Mouse (Mus musculus): Measurements from ENCODE around the gene Anp32e. TPM values are rescaled to one million over a fixed set of nuclear protein-coding genes. Genes with fewer than 3 reads are reported as not detected.
"Not testable (repeated sequence)": the region's sequence is repeated elsewhere in the genome, so short reads cannot be mapped to it uniquely, and the experiment has no call there.

The Anp32e gene
- polyA plus RNA-seq, 1 experiment from 2014 or later: 50.1 TPM

DNA sequence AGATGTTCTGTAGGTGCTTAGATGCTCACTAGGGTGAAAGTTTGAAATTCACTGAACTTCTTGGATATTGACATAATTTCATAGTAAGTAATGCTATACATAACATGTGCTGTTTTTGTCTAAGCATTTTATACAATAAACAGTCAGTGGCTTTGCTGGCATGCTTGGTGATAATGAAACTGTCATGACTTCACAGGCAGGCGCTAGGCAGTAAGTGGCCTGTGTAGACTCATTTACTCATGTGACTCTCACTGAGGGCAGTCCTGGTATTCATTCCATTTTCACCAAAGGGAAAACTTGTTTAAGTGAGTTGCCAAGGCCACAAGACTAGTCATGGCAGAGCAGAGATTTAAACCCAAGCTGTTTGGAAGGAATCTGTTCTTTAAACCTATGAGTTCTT is 40.2 kb downstream of the Anp32e start:
- WGBS: 85% methylated on average over 1 of the region's 1 CpGs
- ATAC-seq (ENCODE audit: low FRiP score, low TSS enrichment) (no peak), DNase-seq (no peak)

GRCm38 (mm10) chr3:95970661-95971060 is 41.6 kb downstream of the Anp32e start:
- peaks cover 16% of the 10 kb centered on the region for H3K4me1 ChIP-seq (ENCODE audit: control insufficient read depth, insufficient read depth, low read length)
- not testable (repeated sequence) for H3K27ac ChIP-seq (replicated peaks; ENCODE audit: low read depth, low read length); H3K9ac ChIP-seq (replicated peaks; ENCODE audit: low read length); H3K27me3 ChIP-seq (ENCODE audit: control insufficient read depth, insufficient read depth, low read length); H3K36me3 ChIP-seq (ENCODE audit: control insufficient read depth, insufficient read depth, low read length); ATAC-seq (ENCODE audit: low FRiP score, low TSS enrichment); H3K4me2 ChIP-seq (ENCODE audit: low read length); DNase-seq; H3K4me3 ChIP-seq (replicated peaks; ENCODE audit: low read depth, low read length); H3K9me3 ChIP-seq (ENCODE audit: control insufficient read depth, low read length)
- 56% methylated on average over 5 of the region's 7 CpGs for WGBS

More for the DNA sequence above, 40.2 kb downstream of the Anp32e start:
- no peak overlapping the region for H3K27ac ChIP-seq (replicated peaks; ENCODE audit: low read depth, low read length)
- no peaks in the 10 kb centered on the region for H3K36me3 ChIP-seq (ENCODE audit: control insufficient read depth, insufficient read depth, low read length)
- no peak overlapping the region for H3K4me2 ChIP-seq (ENCODE audit: low read length)
- H3K27me3 ChIP-seq (ENCODE audit: control insufficient read depth, insufficient read depth, low read length): no peaks in the 10 kb centered on the region
- peaks cover 16% of the 10 kb centered on the region for H3K4me1 ChIP-seq (ENCODE audit: control insufficient read depth, insufficient read depth, low read length)
- no peak overlapping the region for H3K4me3 ChIP-seq (replicated peaks; ENCODE audit: low read depth, low read length)
- H3K9me3 ChIP-seq (ENCODE audit: control insufficient read depth, low read length): no peaks in the 10 kb centered on the region
- no peak overlapping the region for H3K9ac ChIP-seq (replicated peaks; ENCODE audit: low read length)

GRCm38 (mm10) chr3:95972251-95972872 is 43.3 kb downstream of the Anp32e start:
- DNase-seq (no peak), ATAC-seq (ENCODE audit: low FRiP score, low TSS enrichment) (no peak; the same call in 1 of the 2 replicates)
- peak overlapping the region; percentile 44; the same call in 1 of the 2 replicates for H3K9ac ChIP-seq (replicated peaks; ENCODE audit: low read length)
- H3K4me2 ChIP-seq (ENCODE audit: low read length): peak overlapping the region; percentile 59
- peaks cover 16% of the 10 kb centered on the region for H3K4me1 ChIP-seq (ENCODE audit: control insufficient read depth, insufficient read depth, low read length)
- peak overlapping the region; percentile 74 for H3K27ac ChIP-seq (replicated peaks; ENCODE audit: low read depth, low read length)
- no peaks in the 10 kb centered on the region for H3K36me3 ChIP-seq (ENCODE audit: control insufficient read depth, insufficient read depth, low read length)
- no peaks in the 10 kb centered on the region for H3K27me3 ChIP-seq (ENCODE audit: control insufficient read depth, insufficient read depth, low read length)
- 78% methylated on average over 12 of the region's 12 CpGs for WGBS
- H3K4me3 ChIP-seq (replicated peaks; ENCODE audit: low read depth, low read length): peak overlapping the region; percentile 26
- H3K9me3 ChIP-seq (ENCODE audit: control insufficient read depth, low read length): no peaks in the 10 kb centered on the region

DNA sequence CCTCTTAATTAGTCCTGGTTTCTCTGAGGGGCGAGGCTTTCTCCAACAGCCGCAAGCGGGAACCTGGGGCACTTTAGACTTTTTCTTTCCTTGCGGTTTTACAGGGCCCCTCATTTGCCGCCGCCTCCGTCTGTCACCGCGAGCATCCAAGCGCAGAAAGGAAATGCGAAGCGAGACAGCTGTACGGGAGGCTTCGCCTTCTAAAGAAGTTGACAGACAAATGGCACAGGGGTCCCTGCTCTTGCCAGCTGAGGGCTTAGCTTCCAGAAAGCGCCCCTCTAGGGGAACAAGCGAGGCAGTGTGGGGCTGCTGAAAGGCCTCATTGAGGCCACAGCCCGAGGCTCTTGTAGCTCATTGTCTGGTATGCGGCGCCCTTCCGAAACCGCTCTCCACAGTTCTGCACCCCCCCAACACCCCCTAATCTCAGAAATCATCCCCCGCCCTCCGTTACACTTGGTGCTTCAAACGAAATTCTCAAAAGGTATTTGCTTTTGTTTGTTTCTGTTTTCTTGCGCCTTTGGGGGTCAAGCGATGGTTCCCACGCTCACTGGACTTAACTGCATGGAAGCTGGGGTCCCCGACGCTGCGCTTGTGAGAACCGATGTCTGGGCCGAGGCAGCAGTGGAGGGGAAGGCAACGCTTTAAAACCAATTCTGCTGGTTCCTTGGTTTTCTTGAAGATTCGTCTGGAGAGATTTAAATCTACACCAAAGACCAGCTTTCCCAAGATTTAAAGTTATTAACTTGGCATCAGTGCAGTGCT is 44.0 kb downstream of the Anp32e start:
- H3K27ac ChIP-seq (replicated peaks; ENCODE audit: low read depth, low read length): peak overlapping the region; percentile 74
- H3K9me3 ChIP-seq (ENCODE audit: control insufficient read depth, low read length): no peaks in the 10 kb centered on the region
- ATAC-seq (ENCODE audit: low FRiP score, low TSS enrichment): peak; percentile 74
- peak overlapping the region; percentile 44; the same call in 1 of the 2 replicates for H3K9ac ChIP-seq (replicated peaks; ENCODE audit: low read length)
- DNase-seq: peak; percentile 82
- peak overlapping the region; percentile 59 for H3K4me2 ChIP-seq (ENCODE audit: low read length)
- WGBS: 2% methylated on average over 34 of the region's 34 CpGs
- no peaks in the 10 kb centered on the region for H3K36me3 ChIP-seq (ENCODE audit: control insufficient read depth, insufficient read depth, low read length)
- H3K27me3 ChIP-seq (ENCODE audit: control insufficient read depth, insufficient read depth, low read length): no peaks in the 10 kb centered on the region
- peaks cover 16% of the 10 kb centered on the region for H3K4me1 ChIP-seq (ENCODE audit: control insufficient read depth, insufficient read depth, low read length)
- H3K4me3 ChIP-seq (replicated peaks; ENCODE audit: low read depth, low read length): peak overlapping the region; percentile 26

DNA sequence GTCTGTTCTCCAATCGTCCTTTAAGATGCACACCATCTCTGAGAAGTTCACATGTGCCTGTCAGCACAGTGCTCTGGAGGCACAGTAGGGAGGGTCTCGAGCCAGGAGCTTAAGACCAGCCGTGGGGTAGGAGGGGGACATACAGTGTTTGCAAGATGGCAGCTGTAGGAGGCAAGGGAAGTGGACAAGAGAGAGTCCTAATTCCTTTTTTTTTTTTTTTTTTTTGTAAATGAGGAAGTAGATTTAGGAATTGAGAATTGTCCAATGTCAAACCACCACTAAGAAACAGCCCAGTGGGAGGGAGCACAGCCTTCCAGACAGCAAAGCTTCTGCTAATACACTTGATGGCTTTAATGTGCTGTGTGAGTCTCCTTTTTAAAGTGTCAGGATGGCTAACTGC is 48.0 kb downstream of the Anp32e start:
- Histone ChIP-seq H3K4me1 (ENCODE audit: control insufficient read depth, insufficient read depth, low read length) (peaks cover 16% of the 10 kb centered on the region), H3K27ac (replicated peaks; ENCODE audit: low read depth, low read length) (no peak overlapping the region), H3K36me3 (ENCODE audit: control insufficient read depth, insufficient read depth, low read length) (no peaks in the 10 kb centered on the region), H3K9ac (replicated peaks; ENCODE audit: low read length) (no peak overlapping the region), H3K4me2 (ENCODE audit: low read length) (no peak overlapping the region), H3K9me3 (ENCODE audit: control insufficient read depth, low read length) (no peaks in the 10 kb centered on the region), H3K27me3 (ENCODE audit: control insufficient read depth, insufficient read depth, low read length) (no peaks in the 10 kb centered on the region), H3K4me3 (replicated peaks; ENCODE audit: low read depth, low read length) (no peak overlapping the region)
- ATAC-seq (ENCODE audit: low FRiP score, low TSS enrichment) (no peak), DNase-seq (no peak)
- WGBS: 68% methylated on average over 3 of the region's 3 CpGs

- H3K27me3 ChIP-seq (ENCODE audit: control insufficient read depth, insufficient read depth, low read length); ATAC-seq (ENCODE audit: low FRiP score, low TSS enrichment); H3K9me3 ChIP-seq (ENCODE audit: control insufficient read depth, low read length); H3K9ac ChIP-seq (replicated peaks; ENCODE audit: low read length); H3K27ac ChIP-seq (replicated peaks; ENCODE audit: low read depth, low read length); DNase-seq; H3K36me3 ChIP-seq (ENCODE audit: control insufficient read depth, insufficient read depth, low read length); H3K4me3 ChIP-seq (replicated peaks; ENCODE audit: low read depth, low read length); H3K4me2 ChIP-seq (ENCODE audit: low read length): not testable (repeated sequence)
- WGBS: 95% methylated on average over 7 of the region's 7 CpGs
- H3K4me1 ChIP-seq (ENCODE audit: control insufficient read depth, insufficient read depth, low read length): peaks cover 14% of the 10 kb centered on the region
These were observed 48.5 kb downstream of the Anp32e start for GRCm38 (mm10) chr3:95977587-95977986.

GRCm38 (mm10) chr3:95978265-95978664 is 49.2 kb downstream of the Anp32e start:
- Histone ChIP-seq H3K9ac (replicated peaks; ENCODE audit: low read length) (no peak overlapping the region), H3K9me3 (ENCODE audit: control insufficient read depth, low read length) (no peaks in the 10 kb centered on the region), H3K4me1 (ENCODE audit: control insufficient read depth, insufficient read depth, low read length) (peaks cover 8% of the 10 kb centered on the region), H3K36me3 (ENCODE audit: control insufficient read depth, insufficient read depth, low read length) (no peaks in the 10 kb centered on the region), H3K27me3 (ENCODE audit: control insufficient read depth, insufficient read depth, low read length) (no peaks in the 10 kb centered on the region), H3K4me3 (replicated peaks; ENCODE audit: low read depth, low read length) (no peak overlapping the region), H3K4me2 (ENCODE audit: low read length) (no peak overlapping the region), H3K27ac (replicated peaks; ENCODE audit: low read depth, low read length) (no peak overlapping the region)
- DNase-seq: peak; percentile 31
- no peak for ATAC-seq (ENCODE audit: low FRiP score, low TSS enrichment)
- WGBS: 75% methylated on average over 9 of the region's 9 CpGs

DNA sequence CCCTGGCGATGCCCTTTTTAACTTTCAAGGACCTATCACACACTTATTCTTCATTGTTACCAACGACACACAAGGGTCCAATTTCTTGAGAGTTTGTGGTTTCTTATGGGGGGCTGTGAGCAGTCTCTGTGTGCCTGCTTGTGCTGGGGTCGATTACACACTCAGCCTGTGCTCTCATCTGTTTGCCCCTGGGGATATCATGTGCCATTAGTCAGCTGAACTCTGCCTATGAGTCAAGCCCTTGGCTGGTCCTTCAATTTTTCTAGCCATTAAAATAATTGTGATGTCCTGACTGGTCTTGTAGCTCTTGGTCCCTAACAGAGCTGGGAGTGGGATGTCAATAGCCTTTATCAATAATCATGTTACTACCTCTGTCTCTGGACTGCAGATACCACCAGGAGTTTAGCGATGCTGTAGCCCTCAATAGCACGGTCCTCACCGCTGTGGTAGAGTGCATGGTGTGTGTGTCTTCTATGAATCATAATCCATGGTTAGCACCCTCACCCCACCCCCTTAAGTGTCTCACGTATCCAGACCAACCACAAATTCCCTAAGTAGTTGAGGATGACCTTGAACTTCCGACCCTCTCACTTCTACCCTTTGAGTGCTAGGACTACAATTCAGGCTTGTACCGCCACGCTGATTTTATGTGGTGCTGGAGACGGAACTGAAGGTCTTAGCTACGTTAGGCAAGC is 51.4 kb downstream of the Anp32e start:
- no peak overlapping the region for H3K9ac ChIP-seq (replicated peaks; ENCODE audit: low read length)
- H3K4me2 ChIP-seq (ENCODE audit: low read length): no peak overlapping the region
- H3K9me3 ChIP-seq (ENCODE audit: control insufficient read depth, low read length): no peaks in the 10 kb centered on the region
- WGBS: 86% methylated on average over 12 of the region's 12 CpGs
- H3K36me3 ChIP-seq (ENCODE audit: control insufficient read depth, insufficient read depth, low read length): no peaks in the 10 kb centered on the region
- H3K27me3 ChIP-seq (ENCODE audit: control insufficient read depth, insufficient read depth, low read length): no peaks in the 10 kb centered on the region
- DNase-seq (no peak), ATAC-seq (ENCODE audit: low FRiP score, low TSS enrichment) (no peak)
- H3K4me3 ChIP-seq (replicated peaks; ENCODE audit: low read depth, low read length): no peak overlapping the region
- H3K27ac ChIP-seq (replicated peaks; ENCODE audit: low read depth, low read length): no peak overlapping the region
- peaks cover 3% of the 10 kb centered on the region for H3K4me1 ChIP-seq (ENCODE audit: control insufficient read depth, insufficient read depth, low read length)
